Mouse (Mus musculus) CH12.LX (cell line): ENCODE results near the gene Dgkd.

Experiments
- CTCF ChIP-seq, 2 experiments: IDR thresholded peaks in 1 of 2; conservative IDR thresholded peaks in 1 of 2; 2 replicates each; pipeline ENCODE4 v1.5.1; 2011 to 2012; ENCODE audit warnings: low read depth in 2 of 2, low read length in 2 of 2, improper control_type of control experiment in 1 of 2, inconsistent platforms in 1 of 2, mild to moderate bottlenecking in 1 of 2, moderate library complexity in 1 of 2
- MYC ChIP-seq: IDR thresholded peaks from 2 replicates; pipeline ENCODE4 v1.6.1; 2011; ENCODE audit warnings: low read depth, mild to moderate bottlenecking, improper control_type of control experiment, low read length
- POLR2A ChIP-seq: IDR thresholded peaks from 2 replicates; pipeline ENCODE4 v1.6.1; 2011; ENCODE audit warnings: low read depth, mild to moderate bottlenecking, improper control_type of control experiment, low read length
- SIN3A ChIP-seq: IDR thresholded peaks from 2 replicates; pipeline ENCODE4 v1.6.1; 2012; ENCODE audit warnings: low read length, improper control_type of control experiment, inconsistent platforms

DNA sequence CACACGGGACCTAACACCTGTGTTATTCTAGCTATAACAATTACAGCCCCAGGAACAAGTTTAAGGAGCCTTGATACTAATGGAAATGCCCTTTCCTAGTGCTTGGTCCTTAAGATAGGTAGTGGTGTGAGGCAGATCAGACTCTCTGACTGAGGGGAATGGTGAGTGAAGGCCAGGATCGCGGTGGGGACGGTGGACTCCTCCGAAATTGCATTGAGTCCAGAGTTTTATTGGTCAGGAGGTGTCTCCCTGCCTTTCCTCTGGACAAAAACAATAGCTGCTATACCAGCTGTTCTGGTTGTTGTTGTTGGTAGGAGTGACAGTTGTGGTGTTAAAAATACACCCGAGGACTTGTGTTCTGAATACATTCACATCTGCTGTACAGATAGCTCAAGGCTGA lies 1.3 kb downstream of the Dgkd start:
- no peak for TF ChIP-seq CTCF (conservative IDR thresholded peaks at IDR 0.05 in 1 of 2, IDR thresholded peaks at IDR 0.05 in 1 of 2; ENCODE audit: low read depth in 2 of 2, low read length in 2 of 2)
- no peak for TF ChIP-seq MYC
- TF ChIP-seq SIN3A = no peak
- no peak for TF ChIP-seq POLR2A
